Mouse (Mus musculus) heart, embryonic 12.5 days (tissue): ENCODE results near the gene Ccr9. TPM values are rescaled to one million over a fixed set of nuclear protein-coding genes. Genes with fewer than 3 reads are reported as not detected.
"Not testable (repeated sequence)": the region's sequence is repeated elsewhere in the genome, so short reads cannot be mapped to it uniquely, and the experiment has no call there.

Experiments used
- ATAC-seq: fragments of 200-750 bp; cut with Nextera tagmentation; 2 replicates; pipeline ENCODE4 v1.8.0; 2017; ENCODE audit warnings: moderate TSS enrichment, moderate library complexity; ENCODE audit not compliant: insufficient number of reproducible peaks, low FRiP score
- H3K27ac ChIP-seq: fragments of 300-500 bp; sonication (generic); 2 replicates; pipeline ENCODE4 v1.5.1; 2016; ENCODE audit warnings: mild to moderate bottlenecking, moderate library complexity; ENCODE audit not compliant: poor library complexity, severe bottlenecking
- H3K27me3 ChIP-seq: fragments of 300-500 bp; sonication (generic); replicated peaks from 2 replicates; pipeline ENCODE4 v1.6.1; 2016; ENCODE audit warnings: mild to moderate bottlenecking, moderate library complexity
- H3K36me3 ChIP-seq: fragments of 300-500 bp; sonication (generic); 2 replicates; pipeline ENCODE4 v1.6.1; 2016; ENCODE audit warnings: mild to moderate bottlenecking, moderate library complexity
- H3K4me1 ChIP-seq: fragments of 300-500 bp; sonication (generic); replicated peaks from 2 replicates; pipeline ENCODE4 v1.6.1; 2016; ENCODE audit warnings: mild to moderate bottlenecking
- H3K4me2 ChIP-seq: fragments of 300-500 bp; sonication (generic); 2 replicates; pipeline ENCODE4 v1.6.1; 2016; ENCODE audit warnings: mild to moderate bottlenecking, moderate library complexity
- H3K4me3 ChIP-seq: fragments of 300-500 bp; sonication (generic); 2 replicates; pipeline ENCODE4 v1.5.1; 2016; ENCODE audit warnings: mild to moderate bottlenecking
- H3K9ac ChIP-seq: fragments of 300-500 bp; sonication (generic); 2 replicates; pipeline ENCODE4 v1.6.1; 2016; ENCODE audit warnings: mild to moderate bottlenecking, moderate library complexity
- H3K9me3 ChIP-seq: fragments of 300-500 bp; sonication (generic); replicated peaks from 2 replicates; pipeline ENCODE4 v1.6.1; 2016; ENCODE audit warnings: mild to moderate bottlenecking, moderate library complexity
- WGBS: fragments of 180-500 bp; shearing (Covaris S2); methylation state at CpG from one replicate; pipeline ENCODE4 v1.1.7; 2016; 5-methylcytosine and 5-hydroxymethylcytosine counted together
- polyA plus RNA-seq: library from polyadenylated mRNA; unstranded; fragments of >200 nt; fragmentation: Nextera tagmentation; extraction: Ambion mirVana; gene quantifications from 2 replicates; pipeline ENCODE4 v1.2.1, GENCODE M21; 2016

Gene Ccr9
- polyA plus RNA-seq, 1 experiment from 2014 or later = 0.11 TPM

GRCm38 (mm10) chr9:123758645-123759044 lies 80.4 kb downstream of the Ccr9 start:
- no peak overlapping the region for H3K4me2 ChIP-seq
- no peak for ATAC-seq
- no peaks in the 10 kb centered on the region for H3K9me3 ChIP-seq
- H3K4me1 ChIP-seq = no peaks in the 10 kb centered on the region
- WGBS = 66% methylated on average over 4 of the region's 4 CpGs
- no peak overlapping the region for H3K27ac ChIP-seq
- no peak overlapping the region for H3K9ac ChIP-seq
- H3K36me3 ChIP-seq = no peaks in the 10 kb centered on the region
- no peak overlapping the region for H3K4me3 ChIP-seq
- H3K27me3 ChIP-seq = no peaks in the 10 kb centered on the region

- 76% methylated on average over 3 of the region's 3 CpGs for whole genome bisulfite sequencing
- no peak overlapping the region for H3K27ac ChIP-seq
- H3K9me3 ChIP-seq = no peaks in the 10 kb centered on the region
- no peaks in the 10 kb centered on the region for H3K36me3 ChIP-seq
- H3K9ac ChIP-seq = no peak overlapping the region
- no peak overlapping the region for H3K4me2 ChIP-seq
- H3K4me1 ChIP-seq = no peaks in the 10 kb centered on the region
- no peak overlapping the region for H3K4me3 ChIP-seq
- H3K27me3 ChIP-seq = no peaks in the 10 kb centered on the region
- ATAC-seq = no peak
Measured at GRCm38 (mm10) chr9:123760806-123761205, 82.6 kb downstream of the Ccr9 start.

GRCm38 (mm10) chr9:123762886-123763285 lies 84.6 kb downstream of the Ccr9 start:
- Histone ChIP-seq H3K4me2 (no peak overlapping the region), H3K27me3 (no peaks in the 10 kb centered on the region), H3K36me3 (no peaks in the 10 kb centered on the region), H3K4me3 (no peak overlapping the region), H3K4me1 (no peaks in the 10 kb centered on the region), H3K9me3 (no peaks in the 10 kb centered on the region), H3K9ac (no peak overlapping the region), H3K27ac (no peak overlapping the region)
- 85% methylated on average over 4 of the region's 4 CpGs for WGBS
- ATAC-seq = no peak

- Histone ChIP-seq H3K9me3 (no peaks in the 10 kb centered on the region), H3K4me3 (no peak overlapping the region), H3K4me1 (no peaks in the 10 kb centered on the region), H3K9ac (no peak overlapping the region), H3K27me3 (no peaks in the 10 kb centered on the region), H3K27ac (no peak overlapping the region), H3K4me2 (no peak overlapping the region), H3K36me3 (no peaks in the 10 kb centered on the region)
- WGBS = 68% methylated on average over 3 of the region's 3 CpGs
- ATAC-seq = no peak
Measured at GRCm38 (mm10) chr9:123763771-123764170, 85.5 kb downstream of the Ccr9 start.

- ATAC-seq = no peak
Measured at GRCm38 (mm10) chr9:123766996-123767395, 88.8 kb downstream of the Ccr9 start.

DNA sequence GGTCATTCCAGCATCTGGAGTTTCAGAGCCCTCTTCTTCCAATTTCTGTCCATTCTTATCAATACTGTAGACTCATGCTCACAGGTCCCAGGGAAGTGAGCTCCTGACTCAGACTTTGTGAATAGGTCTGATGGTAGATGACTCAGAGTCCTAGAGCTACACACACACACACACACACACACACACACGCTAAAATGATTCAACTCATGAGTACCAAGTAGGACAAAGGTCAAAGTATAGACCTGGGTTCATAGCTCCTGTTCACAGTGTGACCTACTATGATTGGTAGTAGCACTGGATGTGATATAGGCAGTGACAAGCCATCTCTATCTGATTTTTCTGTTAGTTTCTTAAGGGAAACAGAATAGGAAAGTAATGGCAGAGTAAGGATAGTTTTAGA lies 90.2 kb downstream of the Ccr9 start:
- Histone ChIP-seq H3K9ac (no peak overlapping the region), H3K27ac (no peak overlapping the region), H3K9me3 (no peaks in the 10 kb centered on the region), H3K4me3 (no peak overlapping the region), H3K27me3 (no peaks in the 10 kb centered on the region), H3K4me1 (no peaks in the 10 kb centered on the region), H3K36me3 (no peaks in the 10 kb centered on the region), H3K4me2 (no peak overlapping the region)
- 63% methylated on average over 1 of the region's 1 CpGs for WGBS
- ATAC-seq = no peak

More at GRCm38 (mm10) chr9:123766996-123767395, 88.8 kb downstream of the Ccr9 start:
- Histone ChIP-seq H3K9ac (no peak overlapping the region), H3K4me2 (no peak overlapping the region), H3K9me3 (no peaks in the 10 kb centered on the region), H3K27ac (no peak overlapping the region), H3K27me3 (no peaks in the 10 kb centered on the region), H3K4me3 (no peak overlapping the region), H3K36me3 (no peaks in the 10 kb centered on the region), H3K4me1 (no peaks in the 10 kb centered on the region)
- WGBS = 77% methylated on average over 3 of the region's 3 CpGs

- H3K4me2 ChIP-seq = no peak overlapping the region
- H3K36me3 ChIP-seq = no peaks in the 10 kb centered on the region
- WGBS = 48% methylated on average over 6 of the region's 6 CpGs
- no peak overlapping the region for H3K4me3 ChIP-seq
- no peaks in the 10 kb centered on the region for H3K27me3 ChIP-seq
- H3K9ac ChIP-seq = no peak overlapping the region
- H3K4me1 ChIP-seq = no peaks in the 10 kb centered on the region
- H3K9me3 ChIP-seq = no peaks in the 10 kb centered on the region
- ATAC-seq = no peak
- no peak overlapping the region for H3K27ac ChIP-seq
Measured at GRCm38 (mm10) chr9:123769532-123769931, 91.3 kb downstream of the Ccr9 start.

GRCm38 (mm10) chr9:123773299-123773698 lies 95.1 kb downstream of the Ccr9 start:
- not testable (repeated sequence) for H3K9ac ChIP-seq, H3K4me2 ChIP-seq, H3K36me3 ChIP-seq, H3K4me3 ChIP-seq, ATAC-seq, H3K4me1 ChIP-seq, H3K27me3 ChIP-seq, H3K9me3 ChIP-seq, H3K27ac ChIP-seq
- 35% methylated on average over 2 of the region's 2 CpGs for whole genome bisulfite sequencing

DNA sequence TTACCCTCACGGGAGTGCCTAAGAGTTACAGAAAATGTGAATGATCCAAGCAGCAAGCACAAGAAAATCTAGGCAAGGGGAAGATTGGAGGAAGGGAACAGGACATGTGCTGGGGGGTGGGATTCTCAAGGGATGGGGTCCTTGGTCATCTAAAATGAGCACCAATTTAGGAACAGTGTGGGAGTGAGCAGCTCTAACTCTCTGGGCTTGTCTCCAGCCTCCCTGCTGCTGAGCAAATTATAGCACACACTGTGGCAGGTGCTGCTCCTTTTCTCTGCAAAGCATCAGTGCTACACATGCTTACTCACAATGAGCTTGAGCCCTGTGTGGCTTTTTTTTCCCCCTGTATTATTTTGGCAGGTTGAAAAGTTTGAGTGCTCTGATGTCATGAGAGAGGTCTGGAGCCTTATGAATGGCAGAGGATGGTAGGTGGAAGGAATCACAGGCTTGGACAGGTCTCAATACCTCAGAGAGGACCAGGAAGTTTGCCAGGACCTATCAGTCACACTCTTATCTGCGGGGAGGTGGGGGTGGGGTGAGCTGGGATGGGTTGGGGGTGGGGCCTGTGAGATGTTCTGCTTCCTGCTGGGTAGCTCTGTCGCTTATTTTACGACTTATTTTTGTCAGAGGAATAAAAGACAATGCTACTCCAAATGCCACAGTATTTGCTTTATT lies 110.8 kb downstream of the Ccr9 start:
- no peak overlapping the region for H3K4me3 ChIP-seq
- 50% methylated on average over 4 of the region's 4 CpGs for WGBS
- no peak overlapping the region for H3K9ac ChIP-seq
- H3K27me3 ChIP-seq = no peaks in the 10 kb centered on the region
- no peak for ATAC-seq
- no peak overlapping the region for H3K4me2 ChIP-seq
- H3K27ac ChIP-seq = no peak overlapping the region
- H3K36me3 ChIP-seq = peaks cover 71% of the 10 kb centered on the region
- no peaks in the 10 kb centered on the region for H3K9me3 ChIP-seq
- 0 out of 2 replicates have a peak, but pooled peaks cover 4% of the 10 kb centered on the region for H3K4me1 ChIP-seq

GRCm38 (mm10) chr9:123796174-123796573 lies 117.9 kb downstream of the Ccr9 start:
- 57% methylated on average over 3 of the region's 3 CpGs for WGBS
- H3K36me3 ChIP-seq = peaks cover 77% of the 10 kb centered on the region
- no peaks in the 10 kb centered on the region for H3K27me3 ChIP-seq
- H3K4me1 ChIP-seq = no peaks in the 10 kb centered on the region
- H3K4me3 ChIP-seq = no peak overlapping the region
- H3K4me2 ChIP-seq = no peak overlapping the region
- H3K27ac ChIP-seq = no peak overlapping the region
- no peaks in the 10 kb centered on the region for H3K9me3 ChIP-seq
- H3K9ac ChIP-seq = no peak overlapping the region
- no peak for ATAC-seq

DNA sequence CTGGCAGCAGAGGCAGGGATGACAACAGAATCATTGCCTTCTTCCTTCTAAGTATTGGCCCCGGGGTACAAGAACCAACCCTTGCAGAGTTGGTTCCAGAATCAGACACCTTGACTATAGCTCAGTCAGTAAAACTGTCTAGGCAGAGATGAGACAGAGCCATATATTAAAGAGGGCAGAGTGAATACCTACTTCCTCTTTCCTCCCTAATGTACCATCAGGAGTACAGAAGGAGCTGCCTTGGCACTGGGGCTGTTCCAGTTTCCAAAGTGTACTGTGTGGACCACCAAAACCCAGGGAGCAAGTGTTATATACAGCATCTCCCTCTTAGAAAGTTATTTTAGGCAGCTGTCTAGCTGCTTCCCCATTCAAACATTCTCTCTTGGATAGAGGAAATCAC lies 123.3 kb downstream of the Ccr9 start:
- 86% methylated on average over 1 of the region's 1 CpGs for WGBS
- Histone ChIP-seq H3K4me1 (no peaks in the 10 kb centered on the region), H3K4me3 (no peak overlapping the region), H3K36me3 (peaks cover 57% of the 10 kb centered on the region), H3K27me3 (no peaks in the 10 kb centered on the region), H3K9ac (no peak overlapping the region), H3K9me3 (no peaks in the 10 kb centered on the region), H3K4me2 (no peak overlapping the region), H3K27ac (no peak overlapping the region)
- no peak for ATAC-seq

GRCm38 (mm10) chr9:123802421-123802820 lies 124.2 kb downstream of the Ccr9 start:
- peaks cover 49% of the 10 kb centered on the region for H3K36me3 ChIP-seq
- H3K4me3 ChIP-seq = no peak overlapping the region
- WGBS = 88% methylated on average over 2 of the region's 2 CpGs

More at GRCm38 (mm10) chr9:123802421-123802820, 124.2 kb downstream of the Ccr9 start:
- no peaks in the 10 kb centered on the region for H3K4me1 ChIP-seq
- H3K27me3 ChIP-seq = no peaks in the 10 kb centered on the region
- no peaks in the 10 kb centered on the region for H3K9me3 ChIP-seq
- H3K4me2 ChIP-seq = no peak overlapping the region
- no peak overlapping the region for H3K9ac ChIP-seq
- no peak for ATAC-seq
- H3K27ac ChIP-seq = no peak overlapping the region
